Mouse (Mus musculus) urinary bladder, adult 18-20 months (tissue): ENCODE measurements at regions not wholly inside any gene's neighbourhood (a gene's known extent, or its start where the extent isn't known, plus 50 kb on each side); places are given as distances from the start of the nearest gene placed in this dataset.

ENCODE experiments used
- DNase-seq, 2 experiments: peaks; one replicate each; pipeline ENCODE4 v3.0.0; 2022; ENCODE audit warnings: low spot score in 2 of 2, mixed read lengths in 2 of 2

DNA sequence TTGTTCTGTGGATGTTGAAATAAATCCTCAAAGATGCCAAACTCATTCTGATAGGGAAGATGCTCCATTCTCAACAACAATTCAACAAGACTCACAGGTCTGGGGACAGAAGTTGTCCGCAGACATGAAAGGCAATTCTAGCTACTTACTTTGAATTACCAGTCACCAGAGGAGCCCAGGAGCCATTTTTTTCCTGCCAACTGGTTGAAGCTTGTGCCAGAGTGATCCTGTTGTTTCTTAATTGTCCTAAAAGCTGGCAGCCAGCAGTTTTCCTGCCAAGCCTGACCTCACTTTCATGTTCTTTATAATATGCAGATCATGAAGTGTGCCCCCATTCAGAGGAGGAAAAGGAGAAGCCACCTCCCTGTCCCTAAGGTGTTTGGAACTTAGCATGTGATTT, 110.0 kb upstream of the Ankrd1 start:
- DNase-seq: no peak

DNA sequence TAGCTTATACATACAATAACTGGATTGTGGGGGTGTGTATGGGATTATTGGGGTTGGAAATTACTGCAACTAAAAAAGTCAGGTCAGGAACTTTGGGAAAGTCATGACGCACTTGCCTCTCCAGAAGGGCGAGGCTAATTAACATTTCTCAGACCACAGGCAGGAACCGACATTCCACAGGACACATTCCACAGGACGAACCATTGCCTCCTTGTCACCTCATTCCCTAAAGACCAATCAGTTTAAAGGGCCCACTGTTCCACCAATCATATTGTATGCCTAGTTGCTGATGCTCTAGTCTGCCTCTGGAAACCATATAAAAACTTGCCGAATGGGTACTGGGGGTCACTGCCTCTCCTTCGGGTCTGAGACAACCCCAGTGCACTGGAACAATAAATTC, 113.0 kb upstream of the Pcgf5 start:
- no peak for DNase-seq

DNA sequence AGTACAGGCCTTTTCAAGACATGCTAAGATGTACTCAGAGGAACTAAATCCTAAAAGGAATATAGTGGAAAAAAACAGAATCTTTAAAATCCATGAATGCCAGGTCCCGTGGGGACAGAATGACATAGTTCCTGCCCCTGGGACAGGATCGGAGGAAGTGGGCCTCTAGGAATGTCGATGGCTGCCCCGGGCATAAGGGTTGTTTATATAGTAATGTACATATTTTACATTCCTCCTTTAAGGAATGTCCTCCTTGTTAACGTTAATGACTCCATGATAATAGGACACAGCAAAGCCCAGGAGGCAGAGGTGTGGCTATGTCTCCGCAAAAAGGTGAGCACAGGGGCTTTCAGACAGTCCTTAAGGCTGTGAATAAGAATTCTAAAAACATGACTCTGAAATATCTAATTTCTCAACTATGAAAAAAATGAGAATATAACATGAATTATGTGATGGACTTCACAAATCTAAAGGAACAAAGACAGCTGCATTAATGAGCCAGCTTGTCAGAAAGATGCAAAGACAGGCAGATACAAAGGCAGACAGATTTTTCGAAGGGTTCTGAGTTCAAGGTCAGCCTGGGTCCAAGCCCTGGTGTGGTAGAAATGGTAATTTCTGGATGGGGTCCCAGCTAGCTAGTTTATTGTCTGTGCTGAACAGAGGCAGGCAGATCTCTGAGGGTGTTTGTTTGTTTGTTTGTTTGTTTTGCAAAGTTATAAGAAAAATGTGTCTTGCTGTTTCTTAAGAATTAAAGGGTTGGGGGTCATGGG, 111.3 kb upstream of the Pcgf5 start:
- DNase-seq: no peak

DNA sequence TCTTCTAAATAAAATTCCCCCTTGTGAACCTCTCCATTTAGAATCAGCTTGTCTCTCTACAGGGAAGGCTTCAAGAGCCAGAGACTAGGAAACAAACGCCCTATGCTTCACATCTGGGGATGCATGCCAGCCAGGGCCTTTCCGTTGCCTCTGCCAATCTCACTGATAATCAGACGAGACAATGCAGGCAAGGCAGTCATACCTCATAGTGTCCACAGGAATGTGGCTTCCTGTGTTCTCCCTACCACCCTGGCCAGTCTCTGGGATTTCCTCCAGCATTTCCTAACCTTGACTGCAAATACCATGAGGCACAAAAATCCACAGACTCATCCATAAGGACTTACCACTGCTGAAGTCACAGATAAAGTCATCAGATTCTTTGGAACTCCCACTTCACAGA, 110.4 kb upstream of the Pcgf5 start:
- DNase-seq: no peak

DNA sequence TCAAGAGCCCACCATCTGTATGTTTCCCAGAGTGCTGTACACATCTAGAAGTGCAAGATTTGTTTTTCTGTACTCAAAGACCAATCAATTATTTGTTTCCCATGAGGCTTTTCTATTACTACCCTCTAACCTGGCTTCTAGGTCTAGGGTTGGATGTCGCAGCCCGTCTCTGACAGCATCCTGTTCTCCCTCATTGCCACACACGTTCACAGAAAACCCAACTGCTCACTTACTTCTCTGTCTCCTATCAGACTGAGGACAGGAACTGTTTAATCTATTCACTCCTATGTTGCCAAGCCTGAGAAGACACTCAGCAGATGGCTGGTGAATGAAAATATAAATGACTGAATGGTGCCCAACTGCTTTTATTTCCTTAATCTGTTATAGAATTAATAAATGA, 109.6 kb upstream of the Pcgf5 start:
- DNase-seq: no peak

DNA sequence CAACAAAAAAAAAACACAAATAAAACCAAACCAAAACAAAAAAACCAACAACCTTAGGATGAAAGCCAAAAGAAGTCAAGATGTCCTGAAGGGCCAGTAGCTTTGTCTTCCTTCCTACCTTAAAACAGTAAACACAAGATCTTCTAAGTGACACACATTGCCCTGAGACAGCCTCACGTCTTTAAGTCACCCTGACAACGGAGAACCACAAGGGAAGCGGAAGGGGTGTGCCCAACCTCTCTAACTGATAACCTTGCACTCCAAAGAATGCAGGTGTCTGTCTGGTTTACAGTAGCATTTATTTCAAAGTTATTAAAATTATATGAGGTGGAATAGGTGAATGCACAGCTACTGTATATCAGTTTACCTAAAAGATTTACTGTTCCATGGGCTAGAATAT, 105.7 kb upstream of the Pcgf5 start:
- DNase-seq: no peak

DNA sequence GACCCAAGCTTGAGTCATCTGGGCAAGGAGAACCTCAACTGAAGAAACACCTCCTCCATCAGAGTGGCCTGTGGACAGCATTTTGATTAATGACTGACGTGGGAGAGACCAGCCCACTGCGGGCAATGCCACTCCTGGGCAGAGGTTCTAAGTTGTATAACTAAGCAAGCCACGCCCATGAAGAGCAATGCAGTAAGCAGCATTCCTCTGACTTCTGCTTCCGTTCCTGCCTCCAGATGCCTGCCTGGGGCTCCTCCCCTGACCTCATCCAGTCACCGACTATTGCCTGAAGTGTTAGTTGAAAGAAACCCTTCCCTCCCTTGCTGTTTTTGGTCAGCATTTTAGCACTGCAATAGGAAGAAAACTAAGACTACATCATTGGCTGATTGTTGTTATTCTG, 105.2 kb upstream of the Pcgf5 start:
- DNase-seq: no peak

DNA sequence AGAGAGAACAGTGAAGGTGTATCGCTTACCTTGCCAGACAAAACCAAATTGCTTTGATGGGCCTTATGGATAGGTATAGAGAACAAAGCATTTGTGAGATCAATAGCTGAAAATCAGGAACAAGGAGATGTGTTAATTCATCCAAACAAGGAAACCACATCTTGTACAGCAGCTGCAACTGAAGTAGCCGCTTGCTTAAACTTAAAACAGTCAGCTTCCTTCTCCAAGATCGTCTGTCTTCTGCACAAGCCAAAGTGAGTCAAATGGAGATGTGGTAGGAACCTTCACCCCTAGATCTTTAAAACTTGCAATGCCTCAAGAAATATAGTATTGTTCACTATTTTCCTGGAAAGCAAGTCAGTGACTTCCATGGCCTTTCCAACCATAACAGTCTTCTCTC, 95.6 kb upstream of the Pcgf5 start:
- no peak for DNase-seq

DNA sequence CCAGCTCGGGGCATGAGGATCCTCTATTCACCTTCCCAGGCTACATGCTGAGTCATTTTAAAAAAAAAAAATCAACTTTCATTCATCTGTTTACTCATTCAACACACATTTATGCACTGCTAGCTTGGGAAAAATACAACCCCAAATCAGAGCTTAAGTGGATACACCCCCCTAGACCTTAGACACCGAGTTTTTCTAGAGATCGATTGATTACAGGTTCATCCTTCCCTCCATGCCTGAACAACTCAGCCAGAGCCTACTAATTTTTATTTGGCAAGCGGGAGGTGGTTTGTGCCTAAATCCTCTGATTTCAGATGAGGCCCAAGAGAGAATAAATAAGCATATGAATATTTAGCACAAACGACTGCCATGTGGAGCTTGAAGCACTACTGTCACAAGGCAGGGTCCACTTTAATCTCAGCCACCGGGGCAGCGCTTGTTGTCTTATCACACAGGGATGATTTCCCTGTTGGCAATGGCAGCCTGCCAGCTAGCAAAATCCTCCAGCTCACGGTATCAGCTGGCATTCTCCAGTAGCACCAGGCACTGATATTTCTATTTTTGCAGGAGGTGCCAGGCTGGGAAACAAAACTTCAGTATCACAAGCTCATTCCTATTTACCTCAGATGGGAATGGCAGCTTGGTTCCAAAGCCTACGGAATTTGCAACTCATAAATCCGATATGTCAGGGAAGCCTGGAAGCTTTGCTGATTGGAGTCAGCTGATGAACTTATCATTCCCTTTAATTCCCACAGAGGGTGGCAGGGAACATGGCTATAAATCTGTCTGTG, 90.2 kb upstream of the Pcgf5 start:
- DNase-seq: peak in 1 of 2 experiments; percentile 1

DNA sequence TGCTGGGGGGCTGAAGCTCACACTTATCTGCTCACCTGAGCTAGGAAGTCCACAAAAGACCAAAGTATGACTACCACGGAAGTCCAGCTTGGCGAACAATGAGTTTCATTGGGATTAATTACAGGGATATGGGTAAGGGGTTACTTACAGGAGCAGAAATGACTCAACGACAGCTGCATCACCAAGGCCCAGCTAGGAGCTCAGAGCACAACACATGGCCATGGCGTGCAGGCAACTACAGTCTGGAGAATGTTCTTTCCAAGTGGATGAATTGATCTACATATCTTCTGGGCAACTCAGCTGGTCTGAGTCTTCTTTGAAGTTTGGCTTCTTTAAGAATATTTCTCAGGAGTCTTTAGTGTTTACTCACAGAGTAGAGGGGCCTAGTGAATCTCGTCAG, 86.3 kb upstream of the Pcgf5 start:
- no peak for DNase-seq

DNA sequence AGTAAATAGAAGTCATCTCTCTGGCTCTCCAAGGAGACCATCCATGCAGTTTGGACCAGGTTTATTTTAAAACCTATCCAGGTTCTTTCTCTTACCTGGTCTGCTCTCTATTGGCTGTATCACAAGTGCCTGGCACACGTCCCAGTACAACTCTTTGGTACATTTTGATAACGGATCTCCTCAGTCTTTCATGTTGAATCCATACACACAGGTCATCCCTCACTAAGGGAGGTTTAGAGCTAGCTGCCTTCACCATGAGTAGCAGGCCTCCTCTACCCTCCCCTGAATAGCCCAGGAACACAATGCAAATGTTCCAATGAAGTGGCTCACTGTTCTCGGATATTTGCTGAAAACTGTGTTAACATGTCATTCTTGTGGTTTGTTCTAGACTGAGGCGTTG, 84.2 kb upstream of the Pcgf5 start:
- no peak for DNase-seq

DNA sequence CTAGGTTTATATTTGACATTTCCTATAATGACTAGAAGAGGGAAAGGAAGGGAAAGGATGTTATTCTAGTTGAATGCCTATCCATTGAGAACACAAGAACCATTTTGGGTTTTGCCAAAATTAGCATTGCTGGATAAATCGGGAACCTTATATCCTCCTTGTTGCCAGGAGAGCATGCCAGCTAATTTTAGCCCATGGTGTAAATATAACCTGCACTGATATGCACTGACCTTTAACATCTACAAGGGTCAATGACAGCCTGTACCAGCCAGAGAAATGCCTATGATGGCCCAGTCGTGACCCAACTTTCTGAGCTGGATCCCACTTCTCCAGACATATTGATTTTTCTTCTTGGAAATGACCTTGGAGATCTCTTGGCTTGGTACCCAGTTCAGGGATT, 83.7 kb upstream of the Pcgf5 start:
- no peak for DNase-seq

DNA sequence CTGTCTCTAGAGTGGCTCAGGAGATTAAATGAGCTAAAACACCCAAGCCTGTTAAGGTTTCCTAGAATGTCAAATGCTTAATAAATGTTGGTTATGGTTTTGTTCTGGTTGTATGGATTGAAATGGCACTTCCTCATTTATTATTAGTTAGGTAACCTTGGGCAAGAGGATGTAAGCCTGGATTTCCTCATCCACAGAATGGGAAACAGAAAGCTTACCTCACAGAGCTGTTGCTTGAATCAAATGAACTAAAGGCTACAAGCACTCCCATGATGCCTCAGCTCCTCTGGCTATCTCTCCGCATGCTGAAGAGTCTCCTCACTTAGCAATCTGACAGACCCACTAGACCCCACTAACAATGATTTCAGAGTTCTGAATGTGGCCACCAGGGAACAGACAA, 82.8 kb upstream of the Pcgf5 start:
- no peak for DNase-seq

DNA sequence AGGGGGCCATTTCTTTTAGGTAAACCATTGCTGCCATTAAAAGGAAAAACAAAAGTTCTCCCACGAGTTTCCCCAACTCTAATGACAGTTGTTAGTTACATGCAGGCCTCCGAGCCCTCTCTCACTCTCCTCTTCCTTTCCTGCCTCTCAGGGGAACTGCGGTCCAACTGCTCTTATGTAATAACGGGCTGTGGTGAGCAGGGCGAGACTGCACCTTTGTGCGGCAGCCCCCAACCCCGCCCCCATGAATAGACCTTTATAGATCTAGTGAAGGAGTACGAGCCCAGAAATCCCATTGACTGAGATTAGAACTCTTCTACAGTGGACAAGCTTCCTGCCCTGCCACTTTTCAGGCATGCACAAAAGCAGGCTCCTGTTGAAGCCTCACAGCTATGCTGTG, 81.8 kb upstream of the Pcgf5 start:
- DNase-seq: no peak

DNA sequence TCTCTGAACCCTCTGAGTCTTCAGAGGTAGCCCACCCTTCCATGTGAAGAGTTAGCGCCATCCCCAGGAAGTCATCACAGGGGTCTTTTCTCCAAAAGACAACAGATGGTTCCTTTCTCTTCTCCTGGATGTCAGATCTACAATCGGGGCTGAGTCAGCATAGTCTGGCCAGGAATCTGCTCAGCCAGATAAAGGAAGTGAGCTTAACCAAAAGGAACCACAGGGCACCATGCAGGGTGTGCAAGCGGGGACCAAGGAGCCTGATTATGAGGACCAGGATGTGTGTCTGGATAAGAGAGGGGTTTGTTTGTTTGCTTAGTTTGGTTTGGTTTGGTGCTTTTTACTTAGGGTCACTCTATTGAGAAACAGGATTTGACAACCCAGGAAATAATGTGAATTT, 74.6 kb upstream of the Pcgf5 start:
- no peak for DNase-seq

DNA sequence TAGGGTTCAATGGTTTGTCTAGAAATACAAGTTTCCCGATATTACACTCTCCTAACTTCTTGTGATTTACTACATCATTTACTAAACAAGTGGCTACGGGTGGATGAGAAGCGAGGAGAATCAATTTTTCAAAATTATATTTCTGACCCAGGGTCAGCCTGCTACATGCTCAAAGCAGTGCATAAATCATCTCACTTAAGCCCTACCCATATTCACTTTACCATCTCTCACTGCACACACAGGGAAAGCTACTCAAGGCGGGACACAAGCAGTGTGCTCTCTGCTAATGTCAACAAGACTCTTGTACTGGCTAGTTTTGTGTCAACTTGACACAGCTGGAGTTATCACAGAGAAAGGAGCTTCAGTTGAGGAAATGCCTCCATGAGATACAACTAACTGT, 62.6 kb upstream of the Pcgf5 start:
- DNase-seq: no peak

DNA sequence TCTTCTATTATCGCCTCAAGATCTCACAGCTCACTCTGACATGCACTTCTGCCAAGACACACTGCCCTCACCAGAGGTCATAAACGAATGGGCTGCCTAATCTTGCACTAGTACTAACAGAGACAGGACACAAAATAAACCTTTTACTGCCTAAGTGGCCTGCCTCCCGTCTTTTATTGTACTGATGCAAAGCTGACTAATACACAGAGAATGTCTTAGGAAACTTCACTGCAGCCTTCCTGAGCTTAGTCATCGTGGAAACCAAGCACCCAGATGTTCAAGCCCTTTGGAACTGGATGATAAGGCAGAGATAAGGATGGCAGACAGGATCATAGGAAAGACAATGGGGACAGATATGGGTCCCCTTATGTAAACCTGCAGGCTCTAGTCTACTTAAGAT, 57.3 kb upstream of the Pcgf5 start:
- no peak for DNase-seq

DNA sequence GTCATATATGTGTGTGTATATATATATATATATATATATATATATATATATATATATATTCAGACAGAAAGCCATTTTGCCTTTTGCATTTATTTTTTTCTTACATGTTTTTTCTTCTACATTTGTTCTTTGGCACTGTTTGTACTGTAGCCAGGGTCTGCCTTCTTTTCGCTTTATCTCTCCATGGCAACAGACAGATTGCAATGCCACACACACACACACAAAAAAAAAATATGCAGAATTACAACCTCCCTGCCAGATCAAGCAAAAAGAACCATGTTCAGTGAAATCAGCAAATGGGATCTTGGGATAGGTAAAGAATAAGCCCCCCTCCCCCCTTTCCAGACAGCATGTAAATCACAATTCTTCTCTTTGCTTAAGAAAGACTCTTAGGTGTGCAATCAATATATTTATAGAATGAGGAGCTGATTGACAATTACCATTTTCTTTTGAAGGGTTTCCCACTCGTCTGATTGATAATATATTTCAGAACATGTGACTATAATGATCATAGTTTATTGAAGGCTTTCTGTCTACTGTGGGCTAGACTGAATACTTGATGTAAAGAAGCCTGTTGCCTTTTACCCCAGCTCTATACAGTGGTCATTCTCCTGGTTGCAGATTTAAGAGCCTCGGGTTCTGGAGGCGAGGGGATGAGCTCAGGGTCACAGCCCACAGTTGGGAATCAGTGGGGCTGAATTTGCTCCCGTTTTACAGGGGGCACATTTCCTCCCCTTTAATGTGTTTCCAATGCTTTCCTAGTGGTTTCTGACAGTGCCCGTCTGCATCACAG, 54.7 kb upstream of the Pcgf5 start:
- no peak for DNase-seq
